Comparison of ENCODE assay signal across 10 mouse cellular contexts in the genomic region with DNA sequence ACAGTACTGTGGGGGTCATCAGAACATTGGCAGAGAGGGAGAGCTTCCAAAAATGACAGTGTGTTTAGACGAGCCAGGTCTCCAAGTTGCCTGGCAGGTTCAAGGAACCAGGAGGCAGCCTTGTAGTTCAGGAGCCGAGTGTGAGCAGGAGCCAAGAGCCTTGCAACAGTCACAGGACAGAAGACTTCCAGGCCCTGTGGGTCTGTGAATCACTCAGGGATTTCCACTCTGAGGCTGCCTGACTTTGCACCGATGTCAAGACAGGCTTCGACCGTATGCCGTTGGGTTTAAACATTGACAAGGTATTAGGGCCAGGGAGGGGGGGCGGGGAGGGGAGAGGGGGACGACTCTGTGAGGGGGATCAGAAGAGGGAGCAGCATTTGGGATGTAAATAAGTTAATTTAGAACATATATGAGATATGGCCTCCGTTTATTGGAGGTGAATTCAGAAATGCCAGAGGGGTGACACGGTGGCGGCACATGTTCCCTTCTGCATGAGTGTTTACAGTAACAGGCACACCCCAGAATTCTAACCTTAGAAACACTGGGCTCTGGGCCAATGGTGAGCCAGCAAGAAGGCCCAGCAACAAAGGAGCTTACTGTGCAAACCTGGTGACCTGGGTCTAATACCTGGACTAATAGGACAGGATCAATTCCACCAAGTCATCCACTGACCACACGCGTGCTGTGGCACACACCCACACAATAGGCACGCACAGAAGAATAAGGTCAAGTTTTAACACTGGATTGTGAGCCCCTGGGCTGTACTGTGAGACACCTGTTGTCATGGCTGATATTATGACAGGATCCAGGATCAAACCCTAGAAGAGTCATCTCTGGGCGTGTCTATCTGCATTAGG. TPM values are rescaled to one million over a fixed set of nuclear protein-coding genes. Genes with fewer than 3 reads are reported as not detected.
DNase-seq lines count a peak whose midpoint lies in the region; ATAC-seq lines count a peak whose summit lies in the region.
"Had no signal": no experiment of that assay in that cellular context is flagged by ENCODE, and none has a peak within 500 bp of the region (broad histone marks: within the 10 kb centered on the region; RNA-seq: fewer than 3 reads in every experiment).

No protein-coding gene starts in this region.

- peak; percentile 84 for DNase-seq in kidney, adult 18-20 months
- DNase-seq in heart, postnatal 4 days: peak; percentile 48
- no peak for DNase-seq in left cerebral cortex, postnatal 14 days (ENCODE audit: low spot score in 2 of 2)
- no peak for DNase-seq in right cerebral cortex, postnatal 14 days
- no peak for DNase-seq in layer of hippocampus, postnatal 36 days
- DNase-seq: thymus, postnatal 36 days had no signal

- no peak overlapping the region for H3K9ac ChIP-seq in kidney, embryonic 16.5 days (replicated peaks; ENCODE audit: low read length)
- no peak overlapping the region for H3K9ac ChIP-seq in liver, embryonic 16.5 days (ENCODE audit: low read depth, low read length)
- H3K9ac ChIP-seq in stomach, embryonic 16.5 days (ENCODE audit: low read length): no peak overlapping the region

- peaks cover 26% of the 10 kb centered on the region for H3K36me3 ChIP-seq in kidney, embryonic 16.5 days (ENCODE audit: insufficient read depth, low read length)
- peaks cover 4% of the 10 kb centered on the region for H3K36me3 ChIP-seq in liver, embryonic 16.5 days (ENCODE audit: control insufficient read depth, insufficient read depth)
- H3K36me3 ChIP-seq in stomach, embryonic 16.5 days (ENCODE audit: control insufficient read depth, insufficient read depth, low read length): peaks cover 4% of the 10 kb centered on the region; the same call in 1 of the 2 replicates

- peaks cover 7% of the 10 kb centered on the region; the same call in 1 of the 2 replicates for H3K4me1 ChIP-seq in kidney, embryonic 16.5 days (ENCODE audit: insufficient read depth, low read length)
- no peaks in the 10 kb centered on the region for H3K4me1 ChIP-seq in liver, embryonic 16.5 days (ENCODE audit: control insufficient read depth, low read depth, low read length)
- H3K4me1 ChIP-seq in stomach, embryonic 16.5 days (ENCODE audit: control insufficient read depth, insufficient read depth, low read length): peaks cover 4% of the 10 kb centered on the region; the same call in 1 of the 2 replicates
- H3K4me1 ChIP-seq: hindbrain, embryonic 10.5 days had no signal

- intact Hi-C loops in left cerebral cortex, postnatal 14 days (cut with DNase I): no loop called here

- no peak overlapping the region for H3K4me2 ChIP-seq in kidney, embryonic 16.5 days (replicated peaks; ENCODE audit: low read depth, low read length)
- H3K4me2 ChIP-seq in liver, embryonic 16.5 days (ENCODE audit: low read depth, low read length): 0 out of 2 replicates have a peak overlapping the region, but pooled peaks have one; percentile 13
- no peak overlapping the region for H3K4me2 ChIP-seq in stomach, embryonic 16.5 days (ENCODE audit: low read depth, low read length)

- H3K4me3 ChIP-seq in kidney, embryonic 16.5 days (ENCODE audit: low read length): no peak overlapping the region
- H3K4me3 ChIP-seq in liver, embryonic 16.5 days (ENCODE audit: low read depth, low read length): no peak overlapping the region
- no peak overlapping the region for H3K4me3 ChIP-seq in stomach, embryonic 16.5 days (replicated peaks; ENCODE audit: low read length)
- H3K4me3 ChIP-seq: hindbrain, embryonic 10.5 days had no signal

- H3K27ac ChIP-seq in kidney, embryonic 16.5 days (ENCODE audit: low read length): no peak overlapping the region
- H3K27ac ChIP-seq in liver, embryonic 16.5 days (ENCODE audit: low read length): peak overlapping the region; percentile 66
- H3K27ac ChIP-seq in stomach, embryonic 16.5 days (ENCODE audit: low read length): peak overlapping the region; percentile 69
- H3K27ac ChIP-seq: hindbrain, embryonic 10.5 days had no signal

- 76% methylated on average over 15 of the region's 15 CpGs for WGBS in kidney, embryonic 16.5 days
- WGBS in liver, embryonic 16.5 days (ENCODE audit: insufficient replicate concordance): 72% methylated on average over 15 of the region's 15 CpGs
- WGBS in stomach, embryonic 16.5 days: 68% methylated on average over 15 of the region's 15 CpGs

- H3K27me3 ChIP-seq in kidney, embryonic 16.5 days (ENCODE audit: insufficient read depth, low read length): no peaks in the 10 kb centered on the region
- H3K27me3 ChIP-seq in liver, embryonic 16.5 days (ENCODE audit: control insufficient read depth, insufficient read depth, low read depth, low read length): no peaks in the 10 kb centered on the region
- no peaks in the 10 kb centered on the region for H3K27me3 ChIP-seq in stomach, embryonic 16.5 days (ENCODE audit: control insufficient read depth, insufficient read depth, low read length)

- H3K9me3 ChIP-seq in kidney, embryonic 16.5 days (ENCODE audit: low read length): no peaks in the 10 kb centered on the region
- no peaks in the 10 kb centered on the region for H3K9me3 ChIP-seq in liver, embryonic 16.5 days (replicated peaks; ENCODE audit: control insufficient read depth, low read length)
- no peaks in the 10 kb centered on the region for H3K9me3 ChIP-seq in stomach, embryonic 16.5 days (replicated peaks; ENCODE audit: control insufficient read depth, low read length)
- H3K9me3 ChIP-seq: hindbrain, embryonic 10.5 days had no signal

- ATAC-seq in kidney, embryonic 16.5 days (ENCODE audit: low FRiP score, low TSS enrichment): no peak
- ATAC-seq in liver, embryonic 16.5 days (ENCODE audit: low read depth): peak; percentile 81
- ATAC-seq in stomach, embryonic 16.5 days (ENCODE audit: insufficient read depth, low FRiP score): peak; percentile 85; the same call in 1 of the 2 replicates

RNA-seq across cellular contexts. Expression of a gene that starts 8.4 kb away (rescaled TPM):
- 841 and 885 TPM in 2 replicates for polyA plus RNA-seq in kidney, embryonic 16.5 days (2015; fragmentation: Nextera tagmentation; extraction: Ambion mirVana)
- 100 to 1,000 TPM; 395 to 401 TPM for total RNA-seq in heart, postnatal 4 days (2021)
- 174 and 183 TPM in 2 replicates for polyA plus RNA-seq in liver, embryonic 16.5 days (2015; fragmentation: Nextera tagmentation; extraction: Ambion mirVana)
- 666 and 677 TPM in 2 replicates for polyA plus RNA-seq in stomach, embryonic 16.5 days (2015; fragmentation: Nextera tagmentation; extraction: Ambion mirVana)
- 100 to 1,000 TPM; 801 to 831 TPM for total RNA-seq in left cerebral cortex, postnatal 14 days (2021)
- 100 to 1,000 TPM; 673 to 712 TPM for total RNA-seq in layer of hippocampus, postnatal 36 days (2021)

RNA-seq across cellular contexts. Expression of a gene that starts 39.8 kb away (rescaled TPM):
- polyA plus RNA-seq in kidney, embryonic 16.5 days (2015; fragmentation: Nextera tagmentation; extraction: Ambion mirVana): 14.6 and 17.1 TPM in 2 replicates
- 10 to 100 TPM; 12.3 to 18.6 TPM for total RNA-seq in heart, postnatal 4 days (2021)
- polyA plus RNA-seq in liver, embryonic 16.5 days (2015; fragmentation: Nextera tagmentation; extraction: Ambion mirVana): 1.5 and 1.8 TPM in 2 replicates
- polyA plus RNA-seq in stomach, embryonic 16.5 days (2015; fragmentation: Nextera tagmentation; extraction: Ambion mirVana): 20.7 and 22.5 TPM in 2 replicates
- 1 to 10 TPM; 2.9 to 3.0 TPM for total RNA-seq in left cerebral cortex, postnatal 14 days (2021)
- 1 to 10 TPM; 1.9 to 2.6 TPM for total RNA-seq in layer of hippocampus, postnatal 36 days (2021)

Comparison
In these comparisons a context has a peak if more than half of its experiments do, and no peak if none do; other contexts are left out.
1. DNase-seq: peak in kidney, adult 18-20 months (single experiment) and heart, postnatal 4 days (single experiment); none in left cerebral cortex, postnatal 14 days (0 of 2), right cerebral cortex, postnatal 14 days (single experiment) and layer of hippocampus, postnatal 36 days (0 of 2).